Mouse (Mus musculus) thymus, postnatal 14 days (tissue): ENCODE results near the gene Myo10.

Experiments used
- DNase-seq: peaks from one replicate; pipeline ENCODE4 v3.0.0; 2021

Myo10 gene

GRCm38 (mm10) chr15:25858611-25859058 is 236.3 kb downstream of the Myo10 start:
- peak; percentile 33 for DNase-seq

- DNase-seq = no peak
These were observed 237.1 kb downstream of the Myo10 start for GRCm38 (mm10) chr15:25859469-25859868.

DNA sequence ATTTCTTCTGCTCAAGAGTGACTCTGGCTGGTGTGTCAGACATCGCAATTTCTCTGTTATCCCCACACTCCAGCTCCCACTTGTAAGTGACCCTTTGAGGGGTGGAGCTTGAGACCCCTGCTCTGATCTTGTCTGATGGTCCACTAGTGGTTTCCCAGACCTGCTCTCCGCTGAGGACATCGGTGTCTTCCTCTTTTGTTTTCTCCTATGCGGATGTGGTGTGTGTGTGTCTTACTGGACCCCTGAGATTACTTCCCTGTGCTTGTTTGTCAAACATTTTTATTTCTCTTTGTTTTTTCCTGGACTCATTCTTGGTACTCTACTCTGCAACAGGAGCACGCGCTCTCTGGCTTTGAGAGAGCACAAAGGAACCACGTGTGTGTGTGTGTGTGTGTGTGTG is 239.6 kb downstream of the Myo10 start:
- no peak for DNase-seq
